Comparison of ENCODE assay signal across 22 mouse cellular contexts in genomic region chr1:170306232-170306631, GRCm38 (mm10).
"Had no signal": no experiment of that assay in that cellular context is flagged by ENCODE, and none has a peak within 500 bp of the region (broad histone marks: within the 10 kb centered on the region; RNA-seq: fewer than 3 reads in every experiment).

Gm7694 (minus strand) TSS chr1:170306332.

- H3K36me3 ChIP-seq: limb, embryonic 12.5 days; limb, embryonic 15.5 days; midbrain, embryonic 12.5 days; midbrain, embryonic 15.5 days; neural tube, embryonic 12.5 days; neural tube, embryonic 15.5 days had no signal

- H3K27ac ChIP-seq: kidney, postnatal 0 days; left cerebral cortex, adult 2 months; limb, embryonic 12.5 days; limb, embryonic 15.5 days; liver, embryonic 14.5 days; macrophage; midbrain, embryonic 12.5 days; midbrain, embryonic 15.5 days; neural tube, embryonic 12.5 days; neural tube, embryonic 15.5 days had no signal

- DNase-seq: kidney, adult 9 months; kidney, postnatal 25 days; layer of hippocampus, postnatal 36 days; left cerebral cortex, postnatal 4 days; liver, postnatal 0 days; lung, embryonic 14.5 days; right cerebral cortex, adult 18-20 months; right cerebral cortex, postnatal 14 days; right cerebral cortex, postnatal 4 days; spleen, adult 18-20 months; thymus, adult 18-20 months; thymus, postnatal 36 days had no signal

- H3K4me1 ChIP-seq: limb, embryonic 15.5 days; midbrain, embryonic 12.5 days; midbrain, embryonic 15.5 days; neural tube, embryonic 12.5 days; neural tube, embryonic 15.5 days had no signal

- H3K27me3 ChIP-seq: limb, embryonic 12.5 days; limb, embryonic 15.5 days; midbrain, embryonic 12.5 days; midbrain, embryonic 15.5 days; neural tube, embryonic 12.5 days; neural tube, embryonic 15.5 days had no signal

- H3K4me3 ChIP-seq: left cerebral cortex, adult 2 months; limb, embryonic 12.5 days; limb, embryonic 15.5 days; midbrain, embryonic 12.5 days; midbrain, embryonic 15.5 days; neural tube, embryonic 12.5 days; neural tube, embryonic 15.5 days had no signal
